Mouse (Mus musculus) yolk sac, embryonic 10.5 days (tissue): ENCODE data around the gene Barx1.

Experiments
- DNase-seq: peaks from one replicate; pipeline ENCODE4 v3.0.0-alpha.2; 2017; ENCODE audit warnings: low spot score

Gene Barx1

GRCm38 (mm10) chr13:48662431-48663143 lies at the start of gene Barx1:
Barx1 (plus strand) TSS chr13:48662998.
- peak; percentile 53 for DNase-seq

GRCm38 (mm10) chr13:48614525-48614924 lies 48.3 kb upstream of the Barx1 start:
- DNase-seq, result no peak

- DNase-seq, result no peak
These were observed 45.0 kb upstream of the Barx1 start for GRCm38 (mm10) chr13:48617774-48618173.

- no peak for DNase-seq
These were observed 43.9 kb upstream of the Barx1 start for GRCm38 (mm10) chr13:48618890-48619289.

GRCm38 (mm10) chr13:48624968-48625398 lies 37.8 kb upstream of the Barx1 start:
- no peak for DNase-seq

- peak; percentile 93 for DNase-seq
These were observed 37.2 kb upstream of the Barx1 start, which contains the start of gene Ptpdc1 for GRCm38 (mm10) chr13:48625433-48626184. Ptpdc1 (minus strand) TSS chr13:48625664.

GRCm38 (mm10) chr13:48631691-48632090 lies 31.1 kb upstream of the Barx1 start:
- no peak for DNase-seq

GRCm38 (mm10) chr13:48637706-48638105 lies 25.1 kb upstream of the Barx1 start:
- no peak for DNase-seq

- no peak for DNase-seq
These were observed 23.2 kb upstream of the Barx1 start for GRCm38 (mm10) chr13:48639570-48639969.

- DNase-seq, result no peak
These were observed 19.7 kb upstream of the Barx1 start for GRCm38 (mm10) chr13:48643072-48643471.

GRCm38 (mm10) chr13:48643991-48644390 lies 18.8 kb upstream of the Barx1 start:
- no peak for DNase-seq

- no peak for DNase-seq
These were observed 16.1 kb upstream of the Barx1 start for GRCm38 (mm10) chr13:48646696-48647095.

- DNase-seq, result no peak
These were observed 12.2 kb upstream of the Barx1 start for GRCm38 (mm10) chr13:48650615-48651014.

- DNase-seq, result no peak
These were observed 11.4 kb upstream of the Barx1 start for GRCm38 (mm10) chr13:48651132-48652065.

- DNase-seq, result peak; percentile 34
These were observed 8.7 kb upstream of the Barx1 start for GRCm38 (mm10) chr13:48653788-48654770.

- peak; percentile 34 for DNase-seq
These were observed 7.2 kb upstream of the Barx1 start for GRCm38 (mm10) chr13:48655637-48656036.

- no peak for DNase-seq
These were observed 5.0 kb upstream of the Barx1 start for GRCm38 (mm10) chr13:48657791-48658190.

- DNase-seq, result no peak
These were observed 4.1 kb upstream of the Barx1 start for GRCm38 (mm10) chr13:48658588-48659253.

- no peak for DNase-seq
These were observed 3.3 kb upstream of the Barx1 start for GRCm38 (mm10) chr13:48659254-48660220.
